Mouse (Mus musculus) NIH3T3 (cell line): ENCODE results near the gene Mosmo.
A peak's percentile ranks its signal among the peaks of the same experiment; 100 is the strongest.

Experiments
- DNase-seq: peaks from one replicate; pipeline ENCODE4 v3.0.0-alpha.2; 2012; ENCODE audit warnings: low read depth

The Mosmo gene

GRCm38 (mm10) chr7:120677001-120677643, at the start of gene Mosmo:
Mosmo (plus strand) TSS chr7:120677618.
- peak; percentile 82 for DNase-seq

DNA sequence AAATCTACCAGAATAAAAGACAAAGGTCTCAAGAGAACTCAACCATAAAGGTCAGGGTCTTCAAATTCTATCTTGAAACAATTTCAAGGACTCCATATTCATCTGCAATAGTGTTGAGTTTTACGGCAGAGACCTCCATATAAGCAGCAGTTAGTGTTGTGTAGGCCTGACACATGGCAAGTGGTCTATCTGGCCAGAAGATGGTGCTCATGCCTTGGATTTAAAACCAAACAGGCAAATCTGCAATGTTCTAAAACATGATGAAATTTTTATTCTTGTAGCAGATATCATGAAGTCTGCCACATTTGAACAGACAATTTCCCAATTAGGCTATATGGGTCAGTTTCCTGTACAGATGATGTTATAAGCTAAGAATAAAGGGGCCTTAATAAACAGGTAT, 44.9 kb upstream of the Mosmo start:
- DNase-seq: peak; percentile 74

DNA sequence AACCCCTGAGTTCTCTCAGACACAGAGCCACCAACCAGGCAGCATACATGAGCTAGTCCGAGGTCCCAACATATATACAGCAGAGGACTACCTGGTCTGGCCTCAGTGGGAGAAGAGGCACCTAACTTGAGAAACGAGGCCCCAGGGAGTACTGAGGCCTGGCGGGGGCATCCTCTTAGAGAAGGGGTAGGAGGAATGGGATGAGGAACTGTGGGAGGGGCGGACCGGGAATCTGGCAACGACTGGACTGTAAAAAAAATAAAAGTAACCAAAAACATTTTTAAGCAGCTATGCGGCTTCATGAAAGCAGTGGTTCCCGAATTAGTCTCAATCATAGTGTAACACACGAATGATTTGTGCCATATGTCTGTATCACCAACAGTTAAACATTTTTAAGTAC, 43.1 kb upstream of the Mosmo start:
- DNase-seq: no peak

DNA sequence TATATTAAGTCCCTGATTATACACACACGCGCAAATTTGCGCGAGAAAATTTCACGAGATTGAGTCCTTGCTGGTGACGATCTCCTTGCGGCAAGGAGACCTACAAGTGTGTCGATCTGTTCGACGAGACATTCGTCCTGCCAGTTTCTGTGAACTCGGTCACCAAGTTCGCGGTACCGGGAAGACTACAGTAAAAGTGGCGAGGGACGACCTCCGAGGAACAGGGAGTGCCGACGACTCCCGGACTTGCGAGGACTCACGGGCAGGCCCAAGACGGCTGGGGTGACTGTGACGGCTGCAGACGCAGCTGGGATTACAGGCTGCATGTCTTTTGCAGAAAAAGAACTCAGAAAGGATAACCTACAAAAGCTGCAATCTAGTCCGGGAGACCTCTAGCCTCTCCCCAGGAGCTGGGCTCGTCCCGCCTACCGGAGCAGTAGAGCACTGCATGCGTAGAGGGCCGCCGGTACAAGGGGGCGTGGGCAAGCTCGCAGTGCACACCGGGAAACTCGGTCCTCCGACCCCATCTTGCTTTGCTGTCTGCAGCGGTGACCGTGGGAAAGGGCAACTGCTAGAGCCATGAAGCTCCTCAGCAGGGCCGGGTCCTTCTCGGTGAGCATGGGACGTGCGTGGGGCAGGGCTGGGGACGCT, 42.6 kb upstream of the Mosmo start, which contains the start of gene Uqcrc2:
Uqcrc2 (plus strand) TSS at position 466 of the 651 bp plus-strand sequence.
- peak; percentile 92 for DNase-seq

- peak; percentile 6 for DNase-seq
These were observed 42.0 kb upstream of the Mosmo start for GRCm38 (mm10) chr7:120635362-120635781.

GRCm38 (mm10) chr7:120635821-120636220, 41.6 kb upstream of the Mosmo start:
- DNase-seq: peak; percentile 16

- peak; percentile 26 for DNase-seq
These were observed 34.2 kb upstream of the Mosmo start for GRCm38 (mm10) chr7:120643217-120643616.

GRCm38 (mm10) chr7:120647849-120648248, 29.6 kb upstream of the Mosmo start:
- no peak for DNase-seq

DNA sequence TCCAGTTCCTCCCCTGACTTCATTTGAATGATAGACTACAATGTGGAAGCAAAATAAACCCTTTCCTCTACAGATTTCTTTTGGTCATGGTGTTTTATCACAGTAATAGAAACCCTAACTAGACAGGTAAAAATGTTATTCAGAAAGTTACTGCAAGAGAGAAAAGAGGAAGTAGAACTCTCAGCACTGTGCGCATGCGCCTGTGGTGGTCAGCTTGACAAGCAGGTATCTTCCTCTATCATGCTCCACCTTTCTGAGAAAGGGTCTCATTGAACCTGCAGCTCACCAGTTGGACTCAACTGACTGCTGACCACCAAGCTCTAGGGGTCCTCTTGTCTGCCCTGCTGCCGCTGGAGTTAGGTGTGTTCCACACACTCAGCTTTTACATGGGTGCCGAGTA, 15.3 kb upstream of the Mosmo start:
- no peak for DNase-seq

DNA sequence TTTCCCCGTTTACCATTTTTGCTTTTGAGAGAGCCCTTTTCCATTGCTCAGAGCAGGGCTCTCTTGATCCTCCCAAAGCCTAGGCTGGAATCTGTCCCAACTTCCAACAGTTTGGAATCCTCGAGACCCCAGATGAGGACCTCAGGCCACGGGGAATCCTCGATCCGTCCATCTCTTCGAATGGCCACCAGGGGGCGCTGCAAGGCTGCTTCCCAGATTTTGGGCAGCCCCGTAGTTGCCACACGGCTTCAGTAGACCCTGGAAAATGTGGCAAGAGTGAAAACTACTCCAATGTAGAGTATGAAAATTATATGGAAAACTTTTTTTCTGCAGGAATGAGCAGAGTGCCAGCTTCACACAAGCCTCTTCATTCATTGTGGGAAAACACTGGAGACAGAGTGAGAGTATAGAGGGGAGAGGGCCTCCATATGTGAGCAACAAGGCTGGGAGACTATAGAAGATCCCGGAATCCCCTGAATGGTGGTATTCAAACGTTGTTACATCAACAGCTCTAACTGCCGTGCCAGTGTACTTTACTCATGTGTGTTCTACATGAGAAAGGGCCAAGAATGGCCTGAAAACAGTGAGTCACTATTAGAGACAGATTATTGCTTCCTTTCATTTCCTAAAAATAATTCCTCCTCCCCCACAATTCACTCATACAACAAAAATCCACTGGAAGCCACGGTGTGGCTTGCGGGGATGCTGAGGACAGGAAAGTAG, 7.1 kb upstream of the Mosmo start, which contains the start of gene Pdzd9:
Pdzd9 (minus strand) TSS at position 191 of the 723 bp plus-strand sequence.
- DNase-seq: peak; percentile 86

GRCm38 (mm10) chr7:120671271-120671670, 6.1 kb upstream of the Mosmo start:
- peak; percentile 4 for DNase-seq

DNA sequence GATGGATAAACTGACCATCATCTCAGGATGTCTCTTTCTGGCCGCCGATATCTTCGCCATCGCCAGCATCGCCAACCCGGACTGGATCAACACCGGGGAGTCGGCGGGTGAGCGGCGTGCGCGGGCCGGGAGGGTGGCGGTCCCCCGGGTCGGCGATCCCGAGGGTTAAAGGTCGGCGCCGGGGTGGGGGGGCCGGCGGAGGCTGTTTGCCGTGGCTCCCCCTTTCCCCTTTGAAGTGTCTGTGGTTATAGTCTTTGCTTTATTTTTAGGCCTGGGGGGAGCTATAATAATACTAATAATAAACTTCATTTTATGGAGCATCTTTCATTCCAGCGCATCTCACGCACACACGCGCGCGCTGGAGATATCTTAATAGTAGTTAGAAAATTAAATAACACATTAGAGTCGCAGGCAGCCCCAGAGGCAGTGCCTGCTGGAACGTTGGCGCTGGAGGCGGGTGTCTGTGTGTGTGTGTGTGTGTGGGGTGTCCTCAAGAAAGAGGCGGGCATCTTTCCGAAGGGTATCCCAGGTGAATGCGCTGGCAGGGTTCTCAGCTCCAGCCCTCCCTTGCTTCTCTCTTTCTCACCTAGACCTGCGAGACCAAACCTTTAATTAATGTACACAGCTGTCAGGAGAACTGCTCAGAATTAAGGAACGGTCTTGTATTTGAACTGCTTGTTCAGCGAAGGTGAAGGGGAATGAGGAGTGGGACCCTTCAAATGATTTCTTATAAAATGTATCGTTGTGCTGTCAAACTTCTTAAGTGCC, 530 bp downstream of the Mosmo start:
- DNase-seq: peak; percentile 33

- no peak for DNase-seq
These were observed 1.6 kb downstream of the Mosmo start for GRCm38 (mm10) chr7:120679023-120679422.

- DNase-seq: no peak
These were observed 4.6 kb downstream of the Mosmo start for GRCm38 (mm10) chr7:120682002-120682401.

- DNase-seq: no peak
These were observed 7.3 kb downstream of the Mosmo start for GRCm38 (mm10) chr7:120684731-120685161.

- DNase-seq: no peak
These were observed 7.8 kb downstream of the Mosmo start for GRCm38 (mm10) chr7:120685227-120685626.

DNA sequence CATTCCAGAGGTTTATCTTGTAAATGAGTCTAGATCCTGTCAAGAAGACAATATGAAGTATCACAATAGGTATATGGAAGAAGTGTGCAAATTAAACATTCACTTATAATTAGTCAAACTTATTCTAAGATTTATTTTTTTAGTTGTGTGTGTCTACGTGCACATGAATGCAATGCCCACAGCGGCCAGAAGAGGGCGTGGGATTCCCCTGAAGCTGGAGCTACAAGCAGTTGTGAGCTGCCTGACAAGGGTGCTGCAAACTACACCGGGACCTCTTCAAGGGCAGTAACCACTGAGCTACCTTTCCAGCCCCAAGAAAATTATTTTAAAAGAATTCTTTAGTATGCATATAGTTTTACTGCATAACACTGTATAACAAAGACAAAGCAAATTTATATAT, 13.2 kb downstream of the Mosmo start:
- no peak for DNase-seq

- no peak for DNase-seq
These were observed 16.5 kb downstream of the Mosmo start for GRCm38 (mm10) chr7:120693831-120694375.

- DNase-seq: no peak
These were observed 17.8 kb downstream of the Mosmo start for GRCm38 (mm10) chr7:120695196-120695595.

DNA sequence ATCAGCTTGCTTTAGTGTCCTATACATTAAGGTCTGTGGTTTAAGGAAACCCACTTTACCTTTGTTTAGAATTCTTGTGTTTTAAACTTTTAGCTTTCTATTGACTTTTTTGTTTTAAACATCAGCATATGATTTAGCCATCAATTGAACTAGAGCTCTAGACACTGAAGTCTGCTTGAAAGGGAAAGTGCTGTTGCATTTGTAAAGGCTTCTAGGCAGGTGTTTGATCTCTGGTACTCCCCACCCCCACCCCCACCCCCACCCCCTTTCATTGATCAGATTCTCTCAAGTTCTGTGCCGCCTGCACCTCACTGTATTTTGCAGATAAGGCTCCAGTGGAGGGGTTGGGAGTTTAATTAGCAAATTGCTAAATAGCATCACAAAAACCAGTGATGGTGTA, 18.2 kb downstream of the Mosmo start:
- DNase-seq: no peak

GRCm38 (mm10) chr7:120696331-120696730, 18.9 kb downstream of the Mosmo start:
- no peak for DNase-seq

DNA sequence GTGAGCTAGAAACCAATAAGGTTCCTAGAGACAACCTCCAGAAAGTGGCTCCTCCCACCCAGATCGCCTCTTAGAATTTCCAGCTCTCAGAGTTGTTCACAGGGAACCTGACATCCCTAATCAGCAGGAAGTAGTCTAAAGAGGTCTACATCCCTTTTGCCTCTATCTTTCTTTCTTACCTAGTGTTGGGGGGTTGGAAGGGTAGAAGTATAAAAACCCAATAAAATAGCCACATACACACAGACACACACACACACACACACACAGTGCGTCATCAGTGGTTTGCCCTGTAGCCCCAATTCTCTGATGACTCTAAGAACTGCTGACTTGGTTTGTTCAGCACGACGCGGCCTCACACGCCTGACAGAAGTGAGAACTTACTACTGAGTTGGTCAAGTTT, 22.2 kb downstream of the Mosmo start:
- DNase-seq: no peak
